In the genomic region with DNA sequence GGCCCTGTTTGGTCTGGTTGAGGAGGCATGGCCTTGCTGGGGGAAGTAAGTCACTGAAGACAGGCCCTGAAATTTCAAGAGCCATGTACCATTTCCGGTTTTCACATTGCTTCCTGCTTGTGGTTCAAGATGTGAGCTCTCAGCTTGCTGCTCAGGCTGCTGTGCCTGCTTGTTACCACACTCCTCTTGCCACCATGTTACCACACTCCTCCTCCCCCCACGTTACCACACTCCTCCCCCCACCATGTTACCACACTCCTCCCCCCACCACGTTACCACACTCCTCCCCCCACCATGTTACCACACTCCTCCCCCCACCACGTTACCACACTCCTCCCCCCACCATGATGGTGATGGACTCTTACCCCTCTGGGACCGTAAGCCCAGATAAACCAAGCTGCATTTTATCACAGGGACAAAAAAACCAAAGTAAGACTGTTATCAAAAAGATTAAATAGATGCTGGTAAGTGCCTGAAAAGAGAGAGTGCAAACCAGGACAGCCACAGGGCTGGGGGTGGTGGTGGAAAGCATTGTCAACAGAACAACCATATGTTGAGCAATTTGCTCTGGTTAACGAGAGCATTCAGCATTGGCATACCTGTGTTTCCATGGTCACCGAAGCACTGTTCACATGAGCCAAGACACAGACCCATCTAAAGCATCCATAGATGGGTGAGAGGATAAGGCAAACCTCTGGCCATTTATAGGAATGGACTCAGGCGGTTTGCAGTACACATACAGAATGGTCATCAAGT, we compare ENCODE assay signal across 14 mouse cellular contexts.
DNase-seq lines count a peak whose midpoint lies in the region; ATAC-seq and TF ChIP-seq lines count a peak whose summit lies in the region.
"Had no signal": no experiment of that assay in that cellular context is flagged by ENCODE, and none has a peak within 500 bp of the region (broad histone marks: within the 10 kb centered on the region; RNA-seq: fewer than 3 reads in every experiment).

No protein-coding gene starts in this region.

- no peak for DNase-seq in hindbrain, embryonic 10.5 days (ENCODE audit: low spot score)
- peak; percentile 48 to 50 for DNase-seq in right cerebral cortex, adult 2 months (ENCODE audit: low spot score in 2 of 2)
- no peak for DNase-seq in right cerebral cortex, postnatal 4 days
- no peak for DNase-seq in urinary bladder, postnatal 10 days (ENCODE audit: low spot score)
- DNase-seq in stomach, postnatal 0 days (ENCODE audit: low spot score): no peak
- DNase-seq: gastrocnemius, postnatal 25 days; heart, postnatal 10 days; kidney, adult 2 months had no signal

- H3K36me3 ChIP-seq in hindbrain, embryonic 10.5 days: no peaks in the 10 kb centered on the region
- no peaks in the 10 kb centered on the region for H3K36me3 ChIP-seq in hindbrain, embryonic 12.5 days
- no peaks in the 10 kb centered on the region for H3K36me3 ChIP-seq in hindbrain, embryonic 16.5 days (ENCODE audit: control insufficient read depth, insufficient read depth, low read length)
- H3K36me3 ChIP-seq in kidney, embryonic 16.5 days (ENCODE audit: insufficient read depth, low read length): no peaks in the 10 kb centered on the region
- no peaks in the 10 kb centered on the region for H3K36me3 ChIP-seq in stomach, postnatal 0 days (ENCODE audit: control insufficient read depth, insufficient read depth, low read length)
- H3K36me3 ChIP-seq: liver, embryonic 15.5 days had no signal

- no peak for ATAC-seq in hindbrain, embryonic 12.5 days (ENCODE audit: low FRiP score)
- peak; percentile 45; the same call in 1 of the 2 replicates for ATAC-seq in hindbrain, embryonic 16.5 days
- no peak for ATAC-seq in kidney, embryonic 16.5 days (ENCODE audit: low FRiP score, low TSS enrichment)
- ATAC-seq in stomach, postnatal 0 days (ENCODE audit: low FRiP score, low TSS enrichment): no peak

- no peak for TF ChIP-seq EP300 in stomach, postnatal 0 days (optimal IDR thresholded peaks at IDR 0.05)

- H3K4me3 ChIP-seq in hindbrain, embryonic 10.5 days: no peak overlapping the region
- H3K4me3 ChIP-seq in hindbrain, embryonic 12.5 days: no peak overlapping the region
- no peak overlapping the region for H3K4me3 ChIP-seq in hindbrain, embryonic 16.5 days (ENCODE audit: low read length)
- H3K4me3 ChIP-seq in kidney, embryonic 16.5 days (ENCODE audit: low read length): no peak overlapping the region
- no peak overlapping the region for H3K4me3 ChIP-seq in stomach, postnatal 0 days (ENCODE audit: low read depth, low read length)
- H3K4me3 ChIP-seq: erythroblast, embryonic 14.5 days; left cerebral cortex, adult 2 months; liver, embryonic 15.5 days had no signal

- 67% methylated on average over 8 of the region's 8 CpGs for WGBS in hindbrain, embryonic 10.5 days
- WGBS in hindbrain, embryonic 12.5 days: 65% methylated on average over 8 of the region's 8 CpGs
- WGBS in hindbrain, embryonic 16.5 days: 51% methylated on average over 8 of the region's 8 CpGs
- WGBS in kidney, embryonic 16.5 days: 77% methylated on average over 7 of the region's 8 CpGs
- 69% methylated on average over 8 of the region's 8 CpGs for WGBS in stomach, postnatal 0 days

- H3K9ac ChIP-seq in hindbrain, embryonic 12.5 days: no peak overlapping the region
- no peak overlapping the region for H3K9ac ChIP-seq in hindbrain, embryonic 16.5 days (ENCODE audit: low read depth, low read length)
- no peak overlapping the region for H3K9ac ChIP-seq in kidney, embryonic 16.5 days (replicated peaks; ENCODE audit: low read length)
- H3K9ac ChIP-seq in stomach, postnatal 0 days (ENCODE audit: low read length): no peak overlapping the region
- H3K9ac ChIP-seq: liver, embryonic 15.5 days had no signal

- peaks cover 3% of the 10 kb centered on the region; the same call in 1 of the 2 replicates for H3K27me3 ChIP-seq in hindbrain, embryonic 10.5 days (ENCODE audit: insufficient read depth, poor library complexity, severe bottlenecking)
- no peaks in the 10 kb centered on the region for H3K27me3 ChIP-seq in hindbrain, embryonic 12.5 days
- H3K27me3 ChIP-seq in hindbrain, embryonic 16.5 days (replicated peaks; ENCODE audit: control insufficient read depth, insufficient read depth, low read length): no peaks in the 10 kb centered on the region
- no peaks in the 10 kb centered on the region for H3K27me3 ChIP-seq in kidney, embryonic 16.5 days (ENCODE audit: insufficient read depth, low read length)
- no peaks in the 10 kb centered on the region for H3K27me3 ChIP-seq in stomach, postnatal 0 days (ENCODE audit: control insufficient read depth, insufficient read depth, low read length)
- H3K27me3 ChIP-seq: liver, embryonic 15.5 days had no signal

- H3K9me3 ChIP-seq in hindbrain, embryonic 10.5 days: no peaks in the 10 kb centered on the region
- no peaks in the 10 kb centered on the region for H3K9me3 ChIP-seq in hindbrain, embryonic 12.5 days (replicated peaks)
- H3K9me3 ChIP-seq in hindbrain, embryonic 16.5 days (ENCODE audit: control insufficient read depth, low read length): no peaks in the 10 kb centered on the region
- H3K9me3 ChIP-seq in kidney, embryonic 16.5 days (ENCODE audit: low read length): no peaks in the 10 kb centered on the region
- H3K9me3 ChIP-seq in stomach, postnatal 0 days (ENCODE audit: control insufficient read depth, low read length): no peaks in the 10 kb centered on the region
- H3K9me3 ChIP-seq: liver, embryonic 15.5 days had no signal

- no peak overlapping the region for H3K4me2 ChIP-seq in hindbrain, embryonic 12.5 days (replicated peaks)
- no peak overlapping the region for H3K4me2 ChIP-seq in hindbrain, embryonic 16.5 days (ENCODE audit: low read length)
- no peak overlapping the region for H3K4me2 ChIP-seq in kidney, embryonic 16.5 days (replicated peaks; ENCODE audit: low read depth, low read length)
- no peak overlapping the region for H3K4me2 ChIP-seq in stomach, postnatal 0 days (replicated peaks; ENCODE audit: low read depth)
- H3K4me2 ChIP-seq: liver, embryonic 15.5 days had no signal

- peak overlapping the region; percentile 66; the same call in 1 of the 2 replicates for H3K27ac ChIP-seq in hindbrain, embryonic 10.5 days
- H3K27ac ChIP-seq in hindbrain, embryonic 12.5 days: no peak overlapping the region
- H3K27ac ChIP-seq in hindbrain, embryonic 16.5 days (ENCODE audit: low read depth, low read length): no peak overlapping the region
- no peak overlapping the region for H3K27ac ChIP-seq in kidney, embryonic 16.5 days (ENCODE audit: low read length)
- H3K27ac ChIP-seq in stomach, postnatal 0 days (replicated peaks): no peak overlapping the region
- H3K27ac ChIP-seq: left cerebral cortex, adult 2 months; liver, embryonic 15.5 days had no signal

- peaks cover 53% of the 10 kb centered on the region for H3K4me1 ChIP-seq in hindbrain, embryonic 10.5 days (replicated peaks)
- H3K4me1 ChIP-seq in hindbrain, embryonic 12.5 days: peaks cover 52% of the 10 kb centered on the region
- H3K4me1 ChIP-seq in hindbrain, embryonic 16.5 days (ENCODE audit: control insufficient read depth, insufficient read depth, low read depth, low read length): peaks cover 33% of the 10 kb centered on the region
- H3K4me1 ChIP-seq in kidney, embryonic 16.5 days (ENCODE audit: insufficient read depth, low read length): peaks cover 15% of the 10 kb centered on the region
- H3K4me1 ChIP-seq in stomach, postnatal 0 days (replicated peaks; ENCODE audit: control insufficient read depth, insufficient read depth): no peaks in the 10 kb centered on the region
- H3K4me1 ChIP-seq: liver, embryonic 15.5 days had no signal

- no peak for TF ChIP-seq CTCF in stomach, postnatal 0 days (IDR thresholded peaks at IDR 0.05; ENCODE audit: low read depth)

Comparison
In these comparisons a context has a peak if more than half of its experiments do, and no peak if none do; other contexts are left out.
1. DNase-seq: peak in right cerebral cortex, adult 2 months (2 of 2); none in hindbrain, embryonic 10.5 days (single experiment), right cerebral cortex, postnatal 4 days (single experiment), urinary bladder, postnatal 10 days (single experiment) and stomach, postnatal 0 days (single experiment).